Mouse (Mus musculus) erythroblast, embryonic 14.5 days (primary cell): ENCODE measurements around the gene Syngr4.

Experiments used
- GATA1 ChIP-seq: IDR thresholded peaks from 2 replicates; pipeline ENCODE4 v1.6.1; 2012; ENCODE audit warnings: low read length, inconsistent platforms, mixed read lengths
- TAL1 ChIP-seq: IDR thresholded peaks from 3 replicates; pipeline ENCODE4 v1.6.1; 2012; ENCODE audit warnings: low read length, inconsistent platforms, mixed read lengths

- no peak for TF ChIP-seq GATA1
- no peak for TF ChIP-seq TAL1
Measured at GRCm38 (mm10) chr7:45921950-45922600, 25.6 kb upstream of the Syngr4 start.
